Mouse (Mus musculus): ENCODE measurements around the gene Olfr976. TPM values are rescaled to one million over a fixed set of nuclear protein-coding genes. Genes with fewer than 3 reads are reported as not detected.

Gene Olfr976
- polyA plus RNA-seq (2015; fragmentation: Illumina TruSeq; extraction: RNeasy Lipid Tissue Mini Kit (QIAGEN cat#74804); ENCODE audit: insufficient read depth, low read depth, low replicate concordance): not detected

DNA sequence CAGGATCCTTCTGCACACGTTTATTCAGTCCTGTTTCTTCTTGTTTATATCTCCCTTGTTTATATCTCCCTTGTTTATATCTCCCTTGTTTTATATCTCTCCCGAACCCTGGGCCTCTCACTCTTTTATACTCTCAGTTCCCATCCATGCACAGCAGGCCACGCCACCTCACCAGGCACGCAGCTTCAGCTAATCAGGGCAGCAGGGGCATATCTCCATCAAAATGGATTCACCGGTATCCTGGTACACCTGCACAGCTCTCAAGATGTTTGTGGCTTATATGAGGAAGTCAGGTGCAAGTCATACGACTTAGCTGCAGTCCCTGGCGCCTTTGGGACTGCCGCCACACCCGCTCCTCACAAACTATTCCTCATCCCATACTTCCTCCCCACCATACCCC lies at the start of gene Olfr976:
Gene Olfr976 (minus strand): TSS at position 101 of the 400 bp plus-strand sequence.

DNA sequence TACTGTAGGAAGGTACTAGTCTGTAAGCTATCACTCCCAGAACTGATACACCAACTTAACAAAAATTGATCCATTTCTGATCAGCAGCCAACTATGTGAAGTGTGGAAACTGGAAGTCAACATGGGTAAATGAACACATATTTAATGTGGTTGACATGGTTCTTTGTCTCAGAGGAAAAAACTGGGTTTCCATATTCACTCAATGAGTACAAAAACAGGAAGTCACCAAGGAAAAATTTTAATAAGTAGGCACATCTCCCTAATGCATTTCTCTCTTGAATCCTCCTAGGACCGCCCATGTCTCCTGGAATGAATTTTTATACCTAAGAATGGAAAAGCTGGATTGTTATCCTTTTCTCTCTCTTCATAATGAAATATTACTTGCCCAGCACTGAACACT lies 48.5 kb upstream of the Olfr976 start, which contains the start of gene Olfr980:
Gene Olfr980 (minus strand): TSS at position 101 of the 400 bp plus-strand sequence.

DNA sequence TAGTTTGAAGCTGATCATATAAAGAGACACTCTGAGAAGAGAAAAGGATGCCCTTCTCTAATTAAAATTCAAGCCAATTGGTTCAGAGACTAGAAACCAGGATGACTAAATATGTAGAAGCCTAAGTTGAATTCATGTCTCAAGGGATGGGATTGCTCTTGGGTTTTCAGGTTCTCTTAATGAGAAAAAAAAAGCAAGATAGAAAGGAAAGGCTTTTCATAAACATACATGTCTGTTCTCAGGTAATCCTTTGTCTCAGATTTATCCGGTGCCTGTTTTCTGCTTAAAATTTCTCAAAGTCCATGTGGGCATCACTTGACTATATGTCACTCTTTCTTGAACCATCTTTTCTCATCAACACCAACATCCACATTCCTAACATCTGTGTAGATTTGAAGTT lies 42.4 kb upstream of the Olfr976 start, which contains the start of gene Olfr979:
Gene Olfr979 (minus strand): TSS at position 101 of the 400 bp plus-strand sequence.

DNA sequence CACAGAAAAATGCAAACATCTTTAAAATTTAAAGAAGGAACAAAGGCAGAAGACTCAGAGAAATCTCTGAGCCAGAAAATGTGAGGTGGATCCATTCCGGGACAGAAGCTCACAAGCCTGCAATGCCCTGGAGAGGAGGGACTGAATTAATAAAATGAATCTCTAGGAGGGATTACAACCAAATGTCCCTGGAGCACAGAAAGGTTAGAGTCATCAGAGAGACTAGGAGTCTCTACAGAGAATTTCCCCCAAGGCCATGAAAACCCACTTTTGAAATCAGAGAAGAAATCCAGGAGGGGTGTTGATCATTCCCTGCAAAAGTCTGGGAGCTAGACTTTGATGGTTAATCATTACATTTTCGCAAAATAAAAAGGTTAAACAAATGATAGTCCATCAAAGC lies 30.9 kb upstream of the Olfr976 start, which contains the start of gene Olfr978:
Gene Olfr978 (plus strand): TSS at position 301 of the 400 bp plus-strand sequence.

GRCm38 (mm10) chr9:39951946-39952345 lies 9.0 kb downstream of the Olfr976 start, which contains the start of gene Olfr975:
Gene Olfr975, minus strand, starts transcription at chr9:39952046.

GRCm38 (mm10) chr9:39937201-39937600 lies 23.7 kb downstream of the Olfr976 start, which contains the start of gene Olfr974:
Gene Olfr974, plus strand, starts transcription at chr9:39937501.

DNA sequence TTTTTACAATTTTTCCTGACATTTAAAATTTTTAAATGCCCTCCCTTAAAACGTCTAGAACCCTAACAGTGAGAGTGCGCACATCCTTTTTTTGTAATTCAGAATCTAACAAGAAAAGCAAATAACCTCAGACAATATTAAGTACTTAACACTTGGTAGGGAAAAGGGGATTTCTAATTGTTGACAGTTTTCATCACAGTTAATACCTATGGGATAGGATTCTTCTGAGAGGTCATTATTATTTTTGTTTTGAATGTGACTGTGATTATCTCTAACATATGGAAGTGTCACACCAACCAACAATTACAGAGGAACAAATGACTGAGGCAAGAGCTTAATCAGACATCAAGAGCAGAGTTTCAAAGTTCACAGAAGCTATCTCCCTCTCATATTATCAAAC lies 53.9 kb downstream of the Olfr976 start, which contains the start of gene Olfr229:
Gene Olfr229 (plus strand): TSS at position 301 of the 400 bp plus-strand sequence.

Other genes starting within 250 kb of the Olfr976 start
- gene Olfr965, start 249.8 kb downstream of the Olfr976 start, polyA plus RNA-seq (2015; fragmentation: Illumina TruSeq; extraction: RNeasy Lipid Tissue Mini Kit (QIAGEN cat#74804); ENCODE audit: insufficient read depth, low read depth, low replicate concordance): not detected
- gene Olfr150, start 230.2 kb downstream of the Olfr976 start, polyA plus RNA-seq (2015; fragmentation: Illumina TruSeq; extraction: RNeasy Lipid Tissue Mini Kit (QIAGEN cat#74804); ENCODE audit: insufficient read depth, low read depth, low replicate concordance): not detected
- not detected for gene Olfr967, start 214.9 kb downstream of the Olfr976 start, polyA plus RNA-seq (2015; fragmentation: Illumina TruSeq; extraction: RNeasy Lipid Tissue Mini Kit (QIAGEN cat#74804); ENCODE audit: insufficient read depth, low read depth, low replicate concordance)
- not detected for gene Olfr968, start 177.9 kb downstream of the Olfr976 start, polyA plus RNA-seq (2015; fragmentation: Illumina TruSeq; extraction: RNeasy Lipid Tissue Mini Kit (QIAGEN cat#74804); ENCODE audit: insufficient read depth, low read depth, low replicate concordance)
- not detected for gene Olfr969, start 170.2 kb downstream of the Olfr976 start, polyA plus RNA-seq (2015; fragmentation: Illumina TruSeq; extraction: RNeasy Lipid Tissue Mini Kit (QIAGEN cat#74804); ENCODE audit: insufficient read depth, low read depth, low replicate concordance)
- gene Olfr970, start 152.3 kb downstream of the Olfr976 start, polyA plus RNA-seq (2015; fragmentation: Illumina TruSeq; extraction: RNeasy Lipid Tissue Mini Kit (QIAGEN cat#74804); ENCODE audit: insufficient read depth, low read depth, low replicate concordance): not detected
- gene Olfr971, start 124.3 kb downstream of the Olfr976 start, polyA plus RNA-seq (2015; fragmentation: Illumina TruSeq; extraction: RNeasy Lipid Tissue Mini Kit (QIAGEN cat#74804); ENCODE audit: insufficient read depth, low read depth, low replicate concordance): not detected
- not detected for gene Olfr972, start 94.7 kb downstream of the Olfr976 start, polyA plus RNA-seq (2015; fragmentation: Illumina TruSeq; extraction: RNeasy Lipid Tissue Mini Kit (QIAGEN cat#74804); ENCODE audit: insufficient read depth, low read depth, low replicate concordance)
- not detected for gene Olfr229, start 53.8 kb downstream of the Olfr976 start, polyA plus RNA-seq (2015; fragmentation: Illumina TruSeq; extraction: RNeasy Lipid Tissue Mini Kit (QIAGEN cat#74804); ENCODE audit: insufficient read depth, low read depth, low replicate concordance)
- not detected for gene Olfr974, start 23.6 kb downstream of the Olfr976 start, polyA plus RNA-seq (2015; fragmentation: Illumina TruSeq; extraction: RNeasy Lipid Tissue Mini Kit (QIAGEN cat#74804); ENCODE audit: insufficient read depth, low read depth, low replicate concordance)
- gene Olfr975, start 9.1 kb downstream of the Olfr976 start, polyA plus RNA-seq (2015; fragmentation: Illumina TruSeq; extraction: RNeasy Lipid Tissue Mini Kit (QIAGEN cat#74804); ENCODE audit: insufficient read depth, low read depth, low replicate concordance): not detected
- not detected for gene Olfr978, start 31.0 kb upstream of the Olfr976 start, polyA plus RNA-seq (2015; fragmentation: Illumina TruSeq; extraction: RNeasy Lipid Tissue Mini Kit (QIAGEN cat#74804); ENCODE audit: insufficient read depth, low read depth, low replicate concordance)
- gene Olfr979, start 42.3 kb upstream of the Olfr976 start, polyA plus RNA-seq (2015; fragmentation: Illumina TruSeq; extraction: RNeasy Lipid Tissue Mini Kit (QIAGEN cat#74804); ENCODE audit: insufficient read depth, low read depth, low replicate concordance): not detected
- gene Olfr980, start 48.4 kb upstream of the Olfr976 start, polyA plus RNA-seq (2015; fragmentation: Illumina TruSeq; extraction: RNeasy Lipid Tissue Mini Kit (QIAGEN cat#74804); ENCODE audit: insufficient read depth, low read depth, low replicate concordance): not detected
- not detected for gene Olfr981, start 60.3 kb upstream of the Olfr976 start, polyA plus RNA-seq (2015; fragmentation: Illumina TruSeq; extraction: RNeasy Lipid Tissue Mini Kit (QIAGEN cat#74804); ENCODE audit: insufficient read depth, low read depth, low replicate concordance)
- not detected for gene Olfr982, start 112.7 kb upstream of the Olfr976 start, polyA plus RNA-seq (2015; fragmentation: Illumina TruSeq; extraction: RNeasy Lipid Tissue Mini Kit (QIAGEN cat#74804); ENCODE audit: insufficient read depth, low read depth, low replicate concordance)
- not detected for gene Olfr983, start 132.5 kb upstream of the Olfr976 start, polyA plus RNA-seq (2015; fragmentation: Illumina TruSeq; extraction: RNeasy Lipid Tissue Mini Kit (QIAGEN cat#74804); ENCODE audit: insufficient read depth, low read depth, low replicate concordance)
- not detected for gene Olfr984, start 153.1 kb upstream of the Olfr976 start, polyA plus RNA-seq (2015; fragmentation: Illumina TruSeq; extraction: RNeasy Lipid Tissue Mini Kit (QIAGEN cat#74804); ENCODE audit: insufficient read depth, low read depth, low replicate concordance)
- gene Olfr985, start 169.1 kb upstream of the Olfr976 start, polyA plus RNA-seq (2015; fragmentation: Illumina TruSeq; extraction: RNeasy Lipid Tissue Mini Kit (QIAGEN cat#74804); ENCODE audit: insufficient read depth, low read depth, low replicate concordance): not detected
- gene Tmem225, start 187.0 kb upstream of the Olfr976 start, polyA plus RNA-seq (2015; fragmentation: Illumina TruSeq; extraction: RNeasy Lipid Tissue Mini Kit (QIAGEN cat#74804); ENCODE audit: insufficient read depth, low read depth, low replicate concordance): not detected
- not detected for gene Olfr986, start 219.8 kb upstream of the Olfr976 start, polyA plus RNA-seq (2015; fragmentation: Illumina TruSeq; extraction: RNeasy Lipid Tissue Mini Kit (QIAGEN cat#74804); ENCODE audit: insufficient read depth, low read depth, low replicate concordance)
- 1.3 TPM for gene Zfp202, start 231.2 kb upstream of the Olfr976 start, polyA plus RNA-seq (2015; fragmentation: Illumina TruSeq; extraction: RNeasy Lipid Tissue Mini Kit (QIAGEN cat#74804); ENCODE audit: insufficient read depth, low read depth, low replicate concordance)